13 mouse cellular contexts compared by ENCODE assay signal in genomic region chr2:147561220-147561619, GRCm38 (mm10).
"Had no signal": no experiment of that assay in that cellular context is flagged by ENCODE, and none has a peak within 500 bp of the region (broad histone marks: within the 10 kb centered on the region; RNA-seq: fewer than 3 reads in every experiment).

No protein-coding gene starts in this region.

- H3K4me3 ChIP-seq: liver, embryonic 13.5 days; midbrain, embryonic 12.5 days; myocyte; neural tube, embryonic 12.5 days had no signal

- H3K36me3 ChIP-seq: liver, embryonic 13.5 days; midbrain, embryonic 12.5 days; neural tube, embryonic 12.5 days had no signal

- DNase-seq: kidney, adult 8-10 months; kidney, postnatal 36 days; left cerebral cortex, postnatal 4 days; liver, embryonic 13.5 days; liver, postnatal 0 days; thymus, adult 2 months; thymus, postnatal 36 days had no signal

- H3K4me1 ChIP-seq: liver, embryonic 13.5 days; midbrain, embryonic 12.5 days; neural tube, embryonic 12.5 days had no signal

- H3K9ac ChIP-seq: liver, embryonic 13.5 days; liver, postnatal 0 days; midbrain, embryonic 12.5 days; neural tube, embryonic 12.5 days had no signal

- H3K27ac ChIP-seq: liver, embryonic 13.5 days; midbrain, embryonic 12.5 days; neural tube, embryonic 12.5 days; stomach, postnatal 0 days had no signal

- ATAC-seq: inflammation-experienced regulatory T-cells, adult 6 months; intestine, postnatal 0 days; liver, postnatal 0 days had no signal

- H3K27me3 ChIP-seq: liver, embryonic 13.5 days; midbrain, embryonic 12.5 days; neural tube, embryonic 12.5 days had no signal

- H3K4me2 ChIP-seq: liver, embryonic 13.5 days; midbrain, embryonic 12.5 days; neural tube, embryonic 12.5 days had no signal

- H3K9me3 ChIP-seq: liver, embryonic 13.5 days; midbrain, embryonic 12.5 days; neural tube, embryonic 12.5 days had no signal
